Mouse (Mus musculus) splenic B cell, adult 2 months (primary cell): Measurements from ENCODE around the gene Kel.

Source experiments
- DNase-seq: peaks from one replicate; pipeline ENCODE4 v3.0.0-alpha.2; 2011; ENCODE audit warnings: low read depth, low spot score
- H3K27me3 ChIP-seq: 2 replicates; pipeline ENCODE4 v1.6.1; 2012; ENCODE audit warnings: mild to moderate bottlenecking, low read length, moderate library complexity, mixed read lengths; ENCODE audit not compliant: control insufficient read depth, poor library complexity, insufficient read depth, severe bottlenecking
- H3K36me3 ChIP-seq: 2 replicates; pipeline ENCODE4 v1.6.1; 2012; ENCODE audit warnings: mild to moderate bottlenecking, low read length, moderate library complexity, mixed read lengths; ENCODE audit not compliant: control insufficient read depth, poor library complexity, insufficient read depth, severe bottlenecking

The Kel gene

DNA sequence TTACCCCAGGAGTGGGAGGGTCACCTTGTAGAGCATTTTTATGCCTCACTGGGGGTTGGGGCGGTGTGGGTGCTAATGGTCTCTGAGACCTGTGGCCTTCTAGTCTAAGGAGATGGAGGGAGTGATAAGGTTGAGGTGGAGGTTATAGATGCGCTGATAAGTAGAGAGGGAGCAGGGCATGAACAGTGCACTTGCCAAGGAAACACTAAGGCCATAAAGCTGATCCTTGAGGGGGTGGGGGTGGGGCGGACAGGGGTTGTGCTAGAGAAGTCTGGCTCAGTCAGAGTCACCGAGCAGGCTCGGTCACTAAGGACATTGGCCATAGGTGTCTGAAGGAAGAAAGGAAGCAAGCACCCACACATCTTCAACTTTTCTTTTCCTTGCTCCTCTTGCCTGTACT, 22.5 kb downstream of the Kel start:
- Histone ChIP-seq H3K36me3 (no peaks in the 10 kb centered on the region), H3K27me3 (no peaks in the 10 kb centered on the region)
- no peak for DNase-seq

DNA sequence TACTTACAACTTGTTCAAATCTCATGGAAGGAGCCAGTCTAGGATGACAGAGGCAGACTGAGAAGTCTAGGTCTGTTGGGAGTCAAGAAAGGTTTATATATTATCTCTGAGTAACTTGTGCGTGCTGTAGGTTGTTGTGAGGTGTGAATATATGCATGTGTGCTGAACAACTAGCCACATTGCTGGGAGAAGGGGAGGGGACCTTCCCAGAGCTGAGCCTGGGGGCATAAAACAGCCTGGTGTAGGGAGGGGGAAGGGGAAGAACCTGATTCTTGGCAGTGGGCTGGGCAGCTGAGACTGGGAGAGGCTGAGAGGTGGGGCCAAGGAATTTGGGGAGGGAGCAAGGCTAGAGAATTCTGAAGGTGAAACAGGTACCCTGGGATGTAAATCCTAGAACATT, 23.5 kb downstream of the Kel start, which contains the start of gene Trpv5:
Gene Trpv5 (minus strand): TSS at position 101 of the 400 bp plus-strand sequence.
- DNase-seq, result no peak
- H3K27me3 ChIP-seq, result no peaks in the 10 kb centered on the region

DNA sequence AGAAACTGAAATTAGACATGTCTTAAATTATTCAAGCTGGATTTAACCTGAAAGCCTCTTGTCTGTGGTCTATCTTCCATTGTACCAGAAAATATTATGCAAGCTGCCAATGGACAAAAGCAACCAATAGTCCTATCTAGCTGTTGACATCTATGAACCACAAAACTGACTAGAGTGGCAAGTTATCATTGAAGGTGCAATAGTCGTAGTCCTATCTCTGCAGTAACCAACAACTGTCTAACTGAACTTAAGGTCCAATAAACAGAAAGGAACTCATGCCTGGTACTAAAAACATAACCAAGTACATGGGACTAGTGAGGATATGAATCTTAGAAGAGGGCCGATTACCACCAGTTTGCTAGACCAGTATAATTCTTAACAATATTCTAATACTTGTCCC, 27.6 kb downstream of the Kel start:
- no peaks in the 10 kb centered on the region for H3K36me3 ChIP-seq
- H3K27me3 ChIP-seq, result no peaks in the 10 kb centered on the region
- DNase-seq, result no peak

More for the DNA sequence above, 23.5 kb downstream of the Kel start, which contains the start of gene Trpv5:
- H3K36me3 ChIP-seq, result no peaks in the 10 kb centered on the region

- Histone ChIP-seq H3K27me3 (no peaks in the 10 kb centered on the region), H3K36me3 (no peaks in the 10 kb centered on the region)
- DNase-seq, result no peak
Measured at GRCm38 (mm10) chr6:41662320-41662719, 41.8 kb downstream of the Kel start.

- H3K36me3 ChIP-seq, result no peaks in the 10 kb centered on the region
- DNase-seq, result no peak
Measured at GRCm38 (mm10) chr6:41658487-41658886, 45.7 kb downstream of the Kel start.

DNA sequence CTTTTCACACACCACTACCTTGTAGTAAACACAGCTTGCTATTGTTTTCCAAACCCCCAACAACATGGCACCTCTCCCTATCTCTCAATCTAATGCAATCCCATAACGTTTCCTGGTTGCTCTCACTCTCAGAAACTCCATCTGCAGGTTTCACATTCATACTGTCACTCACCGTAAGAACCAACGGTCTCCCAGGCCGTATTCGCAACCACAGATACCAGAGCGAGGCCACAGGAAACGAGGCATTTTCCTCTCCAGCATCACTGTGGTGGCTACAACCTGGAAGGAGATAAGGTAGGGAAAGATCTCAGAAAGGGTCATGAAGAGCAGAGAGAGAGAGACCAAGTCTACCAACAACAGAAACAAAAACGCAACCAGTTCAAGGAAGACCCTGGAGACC, 49.5 kb downstream of the Kel start:
- no peaks in the 10 kb centered on the region for H3K27me3 ChIP-seq
- DNase-seq, result no peak

More at GRCm38 (mm10) chr6:41658487-41658886, 45.7 kb downstream of the Kel start:
- H3K27me3 ChIP-seq, result no peaks in the 10 kb centered on the region

DNA sequence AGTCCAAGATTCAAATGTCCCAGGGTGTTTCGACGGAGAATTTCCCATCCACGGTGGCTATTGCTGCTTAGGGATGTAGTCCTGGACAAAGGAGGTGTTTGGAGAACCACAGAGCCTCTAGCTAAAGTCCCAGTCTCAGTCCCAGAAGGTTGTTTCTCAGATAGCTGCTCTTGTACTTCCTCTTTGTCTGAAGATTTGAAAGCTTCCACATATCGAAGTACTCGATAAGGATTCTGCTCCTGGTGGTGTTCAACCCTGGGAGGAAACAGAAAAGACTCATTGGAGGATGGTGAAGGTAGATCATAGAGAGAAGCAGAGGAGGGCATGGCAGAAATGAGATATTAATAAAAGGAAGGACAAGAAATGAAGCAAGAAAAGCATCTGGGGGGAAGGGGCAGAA, 51.0 kb downstream of the Kel start:
- H3K36me3 ChIP-seq, result no peaks in the 10 kb centered on the region
- H3K27me3 ChIP-seq, result no peaks in the 10 kb centered on the region
- no peak for DNase-seq

More for the DNA sequence above, 49.5 kb downstream of the Kel start:
- H3K36me3 ChIP-seq, result no peaks in the 10 kb centered on the region

GRCm38 (mm10) chr6:41646672-41647071, 57.5 kb downstream of the Kel start:
- DNase-seq, result no peak
- no peaks in the 10 kb centered on the region for H3K36me3 ChIP-seq
- no peaks in the 10 kb centered on the region for H3K27me3 ChIP-seq

DNA sequence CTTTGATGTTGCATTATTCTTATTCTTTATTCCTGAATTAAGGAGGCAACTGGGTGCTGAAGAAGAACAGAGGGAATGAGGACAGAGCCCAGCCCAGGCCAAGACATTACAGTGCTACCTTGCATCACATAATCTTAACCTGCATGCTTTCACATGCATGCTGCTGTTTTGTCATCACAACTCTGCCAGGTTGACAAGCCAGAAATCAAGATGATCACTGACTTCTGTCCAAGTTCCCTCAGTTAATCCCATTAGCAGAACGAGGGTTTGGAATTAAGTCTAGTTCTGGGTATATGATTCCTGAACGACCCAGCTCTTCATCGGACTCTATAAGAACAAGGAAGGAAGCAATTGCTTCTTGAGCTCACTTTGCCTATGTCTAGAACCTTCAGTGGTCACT, 57.9 kb downstream of the Kel start:
- no peak for DNase-seq

GRCm38 (mm10) chr6:41643227-41643626, 60.9 kb downstream of the Kel start:
- DNase-seq, result no peak
- H3K27me3 ChIP-seq, result no peaks in the 10 kb centered on the region
- no peaks in the 10 kb centered on the region for H3K36me3 ChIP-seq

More for the DNA sequence above, 57.9 kb downstream of the Kel start:
- Histone ChIP-seq H3K27me3 (no peaks in the 10 kb centered on the region), H3K36me3 (no peaks in the 10 kb centered on the region)

DNA sequence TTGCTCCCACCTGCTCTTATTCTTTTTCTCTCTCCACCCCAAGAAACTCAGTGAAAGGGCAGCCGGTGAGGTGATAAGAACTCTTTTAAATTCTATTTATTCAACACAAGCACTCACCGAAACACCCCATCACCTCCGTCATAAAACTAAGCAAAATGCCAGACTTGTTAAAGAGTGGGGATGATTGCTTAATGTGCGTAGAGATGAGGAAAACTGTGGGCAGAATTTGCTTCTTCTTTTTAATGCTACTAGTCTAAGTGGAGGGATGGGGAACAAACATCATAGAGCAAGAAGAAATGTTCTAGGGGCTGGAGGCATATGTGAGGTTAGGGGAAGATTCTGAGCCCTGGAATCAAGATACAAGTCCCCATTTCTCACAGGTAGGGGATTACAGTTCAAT, 61.4 kb downstream of the Kel start:
- DNase-seq, result no peak
- no peaks in the 10 kb centered on the region for H3K27me3 ChIP-seq
- no peaks in the 10 kb centered on the region for H3K36me3 ChIP-seq

DNA sequence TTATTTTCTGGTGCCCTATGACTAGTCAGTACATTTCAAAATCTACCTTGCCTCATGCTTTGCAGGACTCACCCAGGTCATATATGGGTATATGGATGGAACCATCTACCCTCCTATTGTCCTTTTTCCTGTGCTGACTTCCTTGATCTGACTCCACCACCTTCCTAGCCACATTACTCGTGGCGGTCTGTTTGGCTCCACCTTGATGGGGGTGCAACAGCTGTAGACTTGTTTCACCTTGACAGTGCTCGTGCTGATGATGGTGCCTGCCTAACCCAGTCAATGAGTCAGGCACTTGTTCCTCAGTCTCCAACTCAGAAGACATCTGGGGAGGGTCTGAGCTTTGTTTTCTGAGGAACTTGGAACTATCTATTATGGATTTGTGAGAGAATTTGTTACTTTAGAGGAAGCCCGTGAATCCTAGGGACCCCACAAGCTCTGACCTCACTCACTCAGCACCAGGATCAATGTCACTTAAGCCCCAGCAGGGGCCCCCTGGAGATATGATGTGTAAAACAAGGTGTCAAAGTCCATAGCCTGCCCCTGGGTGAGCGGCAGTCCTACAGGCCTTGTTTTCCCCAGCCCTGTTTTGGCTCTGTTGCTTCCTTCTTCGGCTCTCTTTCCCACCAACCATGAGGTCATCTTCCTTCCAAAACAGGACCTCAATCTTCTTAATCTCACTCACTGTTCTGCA, 62.8 kb downstream of the Kel start:
- H3K27me3 ChIP-seq, result no peaks in the 10 kb centered on the region
- H3K36me3 ChIP-seq, result no peaks in the 10 kb centered on the region
- DNase-seq, result no peak

GRCm38 (mm10) chr6:41640449-41640848, 63.7 kb downstream of the Kel start:
- no peaks in the 10 kb centered on the region for H3K36me3 ChIP-seq
- DNase-seq, result no peak
- no peaks in the 10 kb centered on the region for H3K27me3 ChIP-seq

DNA sequence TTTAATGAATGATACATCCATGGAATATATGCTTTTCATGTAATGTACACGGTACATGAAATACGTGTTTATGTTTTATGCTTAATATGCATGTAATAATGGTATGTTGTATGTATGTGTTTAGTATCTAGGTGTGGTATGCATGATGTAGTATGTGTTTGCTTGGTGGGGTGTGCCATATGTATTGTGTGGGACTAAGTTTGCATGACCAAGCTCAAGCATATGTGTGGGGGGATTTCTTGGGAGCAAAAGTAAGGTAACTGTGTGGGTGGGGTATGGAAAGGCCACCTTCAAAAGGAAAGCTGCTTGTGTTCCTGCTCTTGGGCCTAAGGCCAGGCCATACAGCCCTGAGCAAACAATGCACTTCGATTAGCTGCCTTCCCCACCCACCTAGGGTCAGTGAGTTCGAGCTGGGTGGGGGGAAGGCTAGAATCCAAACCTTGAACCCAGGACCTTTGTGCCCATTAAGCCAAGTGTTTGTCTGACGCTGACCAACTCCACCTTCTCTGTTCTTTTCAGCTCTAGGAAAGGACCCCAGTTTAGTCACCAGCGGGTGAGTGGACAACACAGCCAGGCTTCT, 66.1 kb downstream of the Kel start:
- Histone ChIP-seq H3K27me3 (no peaks in the 10 kb centered on the region), H3K36me3 (no peaks in the 10 kb centered on the region)
- no peak for DNase-seq

GRCm38 (mm10) chr6:41637393-41637792, 66.7 kb downstream of the Kel start:
- Histone ChIP-seq H3K27me3 (no peaks in the 10 kb centered on the region), H3K36me3 (no peaks in the 10 kb centered on the region)
- no peak for DNase-seq
